Mouse (Mus musculus) kidney, adult 2 months (tissue): ENCODE measurements at regions not wholly inside any gene's neighbourhood (a gene's known extent, or its start where the extent isn't known, plus 50 kb on each side); places are given as distances from the start of the nearest gene placed in this dataset.

Experiments used
- DNase-seq: peaks from one replicate; pipeline ENCODE4 v3.0.0; 2021
- H3K27ac ChIP-seq: fragments of 200-500 bp; 2 replicates; pipeline ENCODE4 v1.5.1; 2012; ENCODE audit warnings: low read depth, low read length, control low read depth, inconsistent platforms; ENCODE audit not compliant: insufficient read depth
- H3K27me3 ChIP-seq: fragments of 200-500 bp; replicated peaks from 2 replicates; pipeline ENCODE4 v1.6.1; 2012; ENCODE audit warnings: mild to moderate bottlenecking, moderate library complexity, low read length, inconsistent platforms; ENCODE audit not compliant: control insufficient read depth, insufficient read depth
- H3K36me3 ChIP-seq: fragments of 200-500 bp; 2 replicates; pipeline ENCODE4 v1.6.1; 2012; ENCODE audit warnings: mild to moderate bottlenecking, moderate library complexity, low read length, inconsistent platforms; ENCODE audit not compliant: control insufficient read depth, insufficient read depth
- H3K4me1 ChIP-seq: fragments of 200-500 bp; 2 replicates; pipeline ENCODE4 v1.6.1; 2011; ENCODE audit warnings: low read length; ENCODE audit not compliant: control insufficient read depth, insufficient read depth
- H3K4me3 ChIP-seq: fragments of 200-500 bp; 2 replicates; pipeline ENCODE4 v1.5.1; 2011; ENCODE audit warnings: mild to moderate bottlenecking, low read depth, low read length, control low read depth; ENCODE audit not compliant: insufficient read depth
- CTCF ChIP-seq: fragments of 200-500 bp; conservative IDR thresholded peaks from 2 replicates; pipeline ENCODE4 v1.5.1; 2011; ENCODE audit warnings: low read depth, mild to moderate bottlenecking, control low read depth, low read length, moderate library complexity, mixed read lengths; ENCODE audit not compliant: insufficient read depth, insufficient read length
- POLR2A ChIP-seq: fragments of 200-500 bp; IDR thresholded peaks from one replicate; pipeline ENCODE4 v1.6.1; 2011; ENCODE audit warnings: low read depth, low read length, control low read depth
- WGBS: fragments of 180-500 bp; shearing (Covaris S2); methylation state at CpG from one replicate; pipeline ENCODE4 v1.1.7; 2018; 5-methylcytosine and 5-hydroxymethylcytosine counted together

DNA sequence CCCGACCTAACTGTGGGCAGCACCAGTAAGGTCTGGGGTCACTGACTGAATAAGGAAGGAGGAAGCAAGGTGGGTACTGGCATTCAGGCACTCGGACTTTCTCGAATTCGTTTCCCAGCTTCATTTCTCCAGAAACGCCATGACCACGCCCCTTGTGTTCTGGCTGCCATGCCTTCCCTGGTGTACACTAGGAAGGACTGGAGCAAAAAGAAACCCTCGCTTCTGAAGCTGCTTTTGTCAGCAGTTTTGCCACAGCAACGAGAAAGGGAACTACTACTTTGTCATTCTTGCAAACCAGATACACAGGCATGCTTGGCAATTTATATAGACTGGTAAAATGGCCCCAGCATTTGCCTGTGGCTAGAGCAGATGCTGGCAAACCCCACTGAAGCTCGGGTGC lies 869.0 kb downstream of the Tmem114 start:
- WGBS: 84% methylated on average over 9 of the region's 9 CpGs
- no peaks in the 10 kb centered on the region for H3K36me3 ChIP-seq

GRCm38 (mm10) chr16:7549568-7549967 lies 875.4 kb downstream of the Tmem114 start:
- TF ChIP-seq CTCF (no peak), POLR2A (no peak)
- Histone ChIP-seq H3K4me3 (no peak overlapping the region), H3K36me3 (no peaks in the 10 kb centered on the region), H3K27ac (no peak overlapping the region), H3K4me1 (no peaks in the 10 kb centered on the region), H3K27me3 (no peaks in the 10 kb centered on the region)
- no peak for DNase-seq
- 76% methylated on average over 1 of the region's 1 CpGs for WGBS

More for the DNA sequence above, 869.0 kb downstream of the Tmem114 start:
- H3K4me3 ChIP-seq: no peak overlapping the region
- H3K27ac ChIP-seq: no peak overlapping the region
- no peak for DNase-seq
- no peaks in the 10 kb centered on the region for H3K27me3 ChIP-seq
- H3K4me1 ChIP-seq: no peaks in the 10 kb centered on the region
- TF ChIP-seq POLR2A (no peak), CTCF (no peak)

DNA sequence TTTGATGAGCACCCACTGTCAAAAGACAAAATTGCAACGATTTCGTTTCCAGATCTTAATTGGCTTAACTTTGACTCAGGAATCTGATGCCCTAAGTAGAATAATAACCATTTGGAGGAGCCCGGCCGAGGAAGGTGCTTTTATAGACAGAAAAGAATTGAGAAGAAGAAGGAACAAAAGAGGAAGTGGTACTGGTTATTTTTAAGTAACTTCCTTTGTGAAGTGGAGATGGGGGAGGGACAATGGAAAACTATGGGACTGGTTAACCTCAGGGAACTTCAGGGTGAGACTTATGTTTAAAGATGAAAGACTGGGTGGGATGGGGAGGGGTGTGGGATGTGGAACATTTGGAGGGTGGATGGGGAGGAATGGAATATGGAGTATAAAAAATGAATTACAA lies 880.9 kb downstream of the Tmem114 start:
- no peak overlapping the region for H3K4me3 ChIP-seq
- no peaks in the 10 kb centered on the region for H3K36me3 ChIP-seq
- TF ChIP-seq POLR2A (no peak), CTCF (no peak)
- no peak overlapping the region for H3K27ac ChIP-seq
- H3K27me3 ChIP-seq: no peaks in the 10 kb centered on the region
- H3K4me1 ChIP-seq: no peaks in the 10 kb centered on the region
- no peak for DNase-seq
- WGBS: 56% methylated on average over 4 of the region's 4 CpGs

GRCm38 (mm10) chr16:7529811-7530210 lies 895.1 kb downstream of the Tmem114 start:
- TF ChIP-seq CTCF: no peak
- TF ChIP-seq POLR2A: no peak
- Histone ChIP-seq H3K27me3 (no peaks in the 10 kb centered on the region), H3K4me1 (no peaks in the 10 kb centered on the region), H3K36me3 (no peaks in the 10 kb centered on the region), H3K4me3 (no peak overlapping the region), H3K27ac (no peak overlapping the region)
- no peak for DNase-seq
- WGBS: 79% methylated on average over 2 of the region's 2 CpGs

- no peak for DNase-seq
- no peak overlapping the region for H3K27ac ChIP-seq
- no peak for TF ChIP-seq POLR2A
- TF ChIP-seq CTCF: no peak
- no peaks in the 10 kb centered on the region for H3K4me1 ChIP-seq
- 45% methylated on average over 5 of the region's 5 CpGs for WGBS
- no peaks in the 10 kb centered on the region for H3K36me3 ChIP-seq
- no peaks in the 10 kb centered on the region for H3K27me3 ChIP-seq
- no peak overlapping the region for H3K4me3 ChIP-seq
Observed at GRCm38 (mm10) chr16:7528963-7529362, 896.0 kb downstream of the Tmem114 start.

DNA sequence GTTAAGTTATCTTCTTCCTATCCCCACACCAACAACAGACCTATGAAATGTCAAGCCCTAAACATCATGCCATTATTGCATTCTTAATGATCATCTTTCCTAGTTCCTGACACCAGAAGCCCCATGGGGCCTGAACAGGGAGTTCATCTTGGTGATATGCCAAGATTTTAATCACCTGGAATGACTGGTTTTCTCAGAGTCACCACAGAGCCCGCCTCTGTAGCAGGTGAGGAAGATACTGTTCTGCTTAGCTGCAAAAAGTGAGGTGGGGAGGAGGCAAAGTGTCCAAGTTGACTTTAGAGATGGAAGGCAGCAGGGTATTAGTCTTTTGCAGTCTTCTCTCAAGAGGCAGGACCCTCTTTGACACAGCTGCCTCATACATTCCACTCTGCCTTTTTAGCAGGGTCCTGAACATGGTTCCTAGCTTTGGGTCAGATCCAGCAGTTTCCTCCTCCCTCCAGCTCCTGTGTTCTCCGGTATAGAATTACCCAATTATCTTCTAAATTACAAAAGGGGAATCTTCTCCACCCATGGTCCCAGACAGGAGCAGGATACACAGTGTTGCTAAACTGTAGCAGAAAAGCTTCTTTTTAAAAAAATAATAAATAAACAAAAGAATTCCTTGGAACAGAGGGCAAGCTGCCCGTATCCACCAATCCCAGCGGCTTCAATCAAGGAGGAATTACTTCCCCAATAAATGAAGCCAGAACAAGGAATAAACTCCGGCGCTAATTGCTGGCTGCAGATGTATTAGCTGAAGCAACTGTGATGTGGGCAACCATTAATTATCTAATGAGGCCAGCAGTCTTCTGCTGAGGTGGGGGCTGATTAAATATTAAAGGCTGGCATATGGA lies 896.8 kb downstream of the Tmem114 start:
- WGBS: 22% methylated on average over 6 of the region's 6 CpGs
- H3K4me3 ChIP-seq: no peak overlapping the region
- H3K36me3 ChIP-seq: no peaks in the 10 kb centered on the region
- no peaks in the 10 kb centered on the region for H3K4me1 ChIP-seq
- no peak for TF ChIP-seq POLR2A
- TF ChIP-seq CTCF: no peak
- no peak for DNase-seq
- H3K27me3 ChIP-seq: no peaks in the 10 kb centered on the region
- no peak overlapping the region for H3K27ac ChIP-seq

DNA sequence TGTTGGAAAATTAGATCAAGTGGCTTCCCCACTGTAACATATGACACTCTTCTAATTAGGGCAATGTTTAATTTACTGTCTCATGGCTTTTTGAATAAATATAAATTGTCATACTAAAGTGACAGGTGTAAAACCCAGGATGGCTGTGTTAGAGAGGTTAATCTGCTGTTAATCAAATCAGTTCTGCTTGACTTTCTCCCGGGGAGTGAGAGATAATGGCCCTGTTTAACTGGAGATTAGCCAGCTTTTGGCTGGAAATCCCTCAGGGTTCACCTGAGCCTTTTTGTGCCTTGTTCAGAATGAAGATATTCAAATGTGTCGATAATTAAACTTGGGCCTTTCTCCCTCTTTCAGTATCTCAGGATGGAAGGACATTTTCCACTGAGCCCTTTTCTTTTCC lies 906.2 kb downstream of the Tmem114 start:
- Histone ChIP-seq H3K27ac (no peak overlapping the region), H3K4me1 (no peaks in the 10 kb centered on the region), H3K36me3 (no peaks in the 10 kb centered on the region), H3K4me3 (no peak overlapping the region), H3K27me3 (no peaks in the 10 kb centered on the region)
- 71% methylated on average over 2 of the region's 2 CpGs for WGBS
- no peak for TF ChIP-seq CTCF
- TF ChIP-seq POLR2A: no peak
- DNase-seq: no peak
